Mouse (Mus musculus): ENCODE measurements around the gene Selenom.

Selenom gene

GRCm38 (mm10) chr11:3549791-3550190 lies 35.3 kb downstream of the Selenom start:
- no peak for ATAC-seq (ENCODE audit: low TSS enrichment)

GRCm38 (mm10) chr11:3554976-3555375 lies 40.5 kb downstream of the Selenom start:
- no peak for ATAC-seq (ENCODE audit: low TSS enrichment)

GRCm38 (mm10) chr11:3557852-3558251 lies 43.4 kb downstream of the Selenom start:
- no peak for ATAC-seq (ENCODE audit: low TSS enrichment)

DNA sequence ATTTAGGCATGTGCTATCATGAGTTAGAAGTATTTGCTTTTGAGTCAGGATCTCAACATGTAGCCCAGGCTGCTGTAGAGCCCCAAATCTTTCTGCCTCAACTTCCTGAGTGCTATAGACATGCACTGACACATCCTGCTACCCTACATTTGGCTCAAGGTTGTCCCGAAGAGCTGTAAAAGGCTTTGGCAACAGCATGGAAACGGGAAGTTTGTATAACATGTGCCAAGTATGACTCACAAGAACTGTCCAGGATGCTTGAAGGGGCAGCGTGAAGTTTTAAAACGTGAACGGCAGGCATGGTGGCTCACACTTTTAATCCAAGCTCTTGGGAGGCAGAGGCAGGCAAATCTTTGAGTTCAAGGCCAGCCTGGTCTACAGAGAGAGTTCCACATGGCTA lies 45.7 kb downstream of the Selenom start:
- ATAC-seq (ENCODE audit: low TSS enrichment): no peak

DNA sequence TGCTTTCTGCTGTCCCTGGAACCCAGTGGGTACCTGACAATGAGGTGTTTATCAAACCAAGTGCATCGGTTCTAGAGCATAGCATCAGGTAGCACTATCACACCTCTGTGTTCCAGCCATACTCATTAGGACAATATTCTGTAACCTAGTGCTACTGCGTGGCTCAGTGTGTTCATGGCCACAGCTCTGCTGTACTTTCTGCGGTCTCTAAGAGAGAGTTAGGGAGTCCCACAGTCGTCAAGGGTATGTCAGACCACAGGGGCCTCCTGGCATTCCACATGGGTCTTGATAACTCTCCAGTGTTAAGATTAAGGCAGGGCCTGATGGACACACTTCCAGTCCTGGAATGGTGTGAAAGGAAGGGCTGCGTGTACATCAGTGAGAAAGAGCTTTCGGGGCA lies 49.4 kb downstream of the Selenom start:
- no peak for ATAC-seq (ENCODE audit: low TSS enrichment)

- ATAC-seq (ENCODE audit: low TSS enrichment): no peak
Measured at GRCm38 (mm10) chr11:3564451-3564850, 50.0 kb downstream of the Selenom start.

DNA sequence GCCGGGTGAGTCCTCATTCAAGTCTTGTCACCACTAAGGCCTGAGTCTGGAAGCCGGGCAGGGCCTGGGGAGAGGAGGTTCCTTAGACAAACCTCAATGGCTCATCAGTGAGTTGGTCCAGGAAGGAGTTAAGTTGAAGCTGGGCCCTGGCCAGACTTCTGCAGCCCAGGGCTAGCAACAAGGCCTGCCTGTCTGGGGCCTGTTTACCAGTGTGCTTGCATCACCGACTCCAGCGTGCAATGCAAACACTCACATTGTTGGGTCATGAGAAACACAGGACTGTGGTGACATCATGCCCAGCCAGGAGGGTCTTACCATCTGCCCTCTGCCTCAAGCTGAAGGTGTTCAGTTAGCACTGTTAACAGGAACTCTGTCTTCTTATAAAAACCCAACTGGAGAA lies 51.5 kb downstream of the Selenom start:
- no peak for ATAC-seq (ENCODE audit: low TSS enrichment)
